Mouse (Mus musculus): Measurements from ENCODE around the gene Ankrd35.
"Not testable (repeated sequence)": the region's sequence is repeated elsewhere in the genome, so short reads cannot be mapped to it uniquely, and the experiment has no call there.

Ankrd35 gene

GRCm38 (mm10) chr3:96669727-96670468, at the start of gene Ankrd35:
Ankrd35 (plus strand) TSS chr3:96670131.
- peak; percentile 69 for DNase-seq

DNA sequence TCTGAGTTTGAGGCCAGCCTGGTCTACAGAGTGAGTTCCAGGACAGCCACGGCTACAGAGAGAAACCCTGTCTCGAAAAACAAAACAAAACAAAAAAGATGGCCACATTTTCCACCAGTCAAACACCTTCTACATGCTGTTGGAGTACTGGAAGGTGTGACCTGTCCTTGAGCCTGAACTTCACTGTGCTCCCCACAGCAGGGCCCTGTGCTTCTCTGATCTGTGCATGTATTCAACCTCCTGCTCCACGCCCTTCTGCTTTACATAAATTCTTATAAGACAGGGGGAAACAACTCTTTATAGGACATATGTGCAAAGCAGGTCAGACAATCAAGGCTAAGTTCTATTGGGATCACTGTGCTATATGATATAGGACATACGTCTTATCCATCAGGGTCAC, 46.7 kb upstream of the Ankrd35 start:
- DNase-seq = no peak

GRCm38 (mm10) chr3:96629729-96630600, 40.0 kb upstream of the Ankrd35 start, which contains the start of gene Rbm8a:
Rbm8a (plus strand) TSS chr3:96629933.
- peak; percentile 95 for DNase-seq

- DNase-seq = no peak
Observed at GRCm38 (mm10) chr3:96632058-96632457, 37.9 kb upstream of the Ankrd35 start.

DNA sequence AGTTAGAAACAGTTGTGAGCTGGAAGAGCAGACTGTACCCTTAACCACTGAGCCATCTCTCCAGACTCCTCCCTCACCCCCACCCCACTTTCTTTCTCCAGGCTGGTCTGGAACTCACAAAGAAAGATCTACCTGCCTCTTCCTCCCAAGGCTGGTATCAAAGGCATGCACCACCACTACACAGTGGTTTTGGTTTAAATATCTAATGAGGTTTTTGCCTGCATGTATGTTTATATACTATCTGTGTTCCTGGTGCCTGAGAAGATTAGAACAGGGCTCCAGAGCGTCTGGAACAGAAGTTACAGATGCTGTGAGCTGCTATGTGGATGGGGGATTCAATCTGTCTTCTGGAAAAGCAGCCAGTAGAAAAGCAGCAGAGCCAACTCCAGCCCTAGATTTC, 35.9 kb upstream of the Ankrd35 start:
- no peak for DNase-seq

DNA sequence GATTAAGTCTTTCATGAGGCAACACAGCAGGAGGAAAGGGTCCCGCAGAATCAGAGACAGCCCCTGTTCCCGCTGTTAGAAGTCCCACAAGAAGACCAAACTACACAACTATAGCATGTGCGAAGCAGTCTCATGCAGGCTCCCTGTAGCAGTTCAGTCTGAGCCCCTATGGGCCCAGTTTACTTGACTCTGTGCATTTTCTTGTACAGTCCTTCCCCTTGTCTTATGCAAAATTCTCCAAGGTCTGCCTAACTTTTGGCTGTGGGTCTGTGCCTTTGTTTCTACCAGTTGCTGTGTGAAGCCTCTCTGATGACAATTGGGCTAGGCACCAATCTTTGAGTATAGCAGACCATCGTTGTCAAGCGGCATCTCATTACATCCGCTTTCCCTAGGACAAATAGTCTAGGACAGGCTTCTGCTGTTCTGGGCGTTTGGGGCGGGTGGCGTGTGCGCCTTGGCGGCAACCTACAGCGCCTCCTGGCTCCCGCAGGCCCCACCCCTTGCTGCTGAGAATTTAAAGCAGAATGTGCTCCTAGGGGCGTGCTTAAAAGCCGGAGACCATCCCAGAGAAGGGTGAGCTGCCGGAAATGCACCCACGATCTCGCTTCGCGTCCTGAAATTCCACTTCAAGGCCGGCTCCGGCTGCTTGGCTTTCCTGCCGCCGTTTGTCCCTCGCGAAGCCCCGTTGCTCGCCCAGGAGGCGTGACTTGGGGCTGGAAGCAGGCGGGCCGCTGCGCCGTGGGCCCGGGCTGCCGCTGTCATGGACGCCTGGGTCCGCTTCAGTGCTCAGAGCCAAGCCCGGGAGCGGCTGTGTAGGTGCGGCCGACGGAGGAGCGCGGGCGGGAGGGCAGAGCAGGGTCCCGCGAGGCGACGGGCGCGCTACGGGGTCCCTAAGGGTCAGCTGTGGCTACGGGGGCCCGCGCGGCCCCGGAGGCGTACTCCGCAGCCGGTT, 34.7 kb upstream of the Ankrd35 start, which contains the start of the genes Pex11b and Gm42957:
TSS of gene Pex11b (plus strand) at position 449 of the 952 bp plus-strand sequence.
TSS of gene Gm42957 (plus strand) at position 547 of the 952 bp plus-strand sequence.
- DNase-seq = peak; percentile 84

DNA sequence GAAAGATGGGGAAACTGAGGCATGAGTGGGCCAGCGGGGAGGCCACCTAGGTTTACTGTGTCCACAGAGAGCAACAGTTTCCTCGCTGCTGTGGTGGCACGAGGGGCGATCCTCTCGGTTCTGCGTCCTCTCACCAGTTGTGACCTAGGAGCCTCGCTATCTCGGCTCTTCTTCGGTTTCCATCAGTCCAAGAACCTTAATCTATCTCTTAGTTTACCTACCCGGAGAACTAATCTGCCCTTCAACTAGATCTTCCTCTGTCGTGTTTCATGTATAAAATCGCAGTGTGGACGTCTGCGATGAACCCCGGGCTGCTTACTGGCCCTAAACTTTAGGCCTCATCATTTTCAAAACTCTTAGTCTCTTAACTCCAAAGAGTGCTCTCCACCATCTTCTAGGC, 34.0 kb upstream of the Ankrd35 start:
- DNase-seq = no peak

GRCm38 (mm10) chr3:96636448-96636847, 33.5 kb upstream of the Ankrd35 start:
- DNase-seq = no peak

GRCm38 (mm10) chr3:96639219-96639618, 30.7 kb upstream of the Ankrd35 start:
- peak; percentile 48 for DNase-seq

GRCm38 (mm10) chr3:96645018-96645649, 24.8 kb upstream of the Ankrd35 start, which contains the start of gene Itga10:
Itga10 (plus strand) TSS chr3:96645584.
- DNase-seq = peak; percentile 45

- no peak for DNase-seq
Observed at GRCm38 (mm10) chr3:96647365-96647764, 22.6 kb upstream of the Ankrd35 start.

DNA sequence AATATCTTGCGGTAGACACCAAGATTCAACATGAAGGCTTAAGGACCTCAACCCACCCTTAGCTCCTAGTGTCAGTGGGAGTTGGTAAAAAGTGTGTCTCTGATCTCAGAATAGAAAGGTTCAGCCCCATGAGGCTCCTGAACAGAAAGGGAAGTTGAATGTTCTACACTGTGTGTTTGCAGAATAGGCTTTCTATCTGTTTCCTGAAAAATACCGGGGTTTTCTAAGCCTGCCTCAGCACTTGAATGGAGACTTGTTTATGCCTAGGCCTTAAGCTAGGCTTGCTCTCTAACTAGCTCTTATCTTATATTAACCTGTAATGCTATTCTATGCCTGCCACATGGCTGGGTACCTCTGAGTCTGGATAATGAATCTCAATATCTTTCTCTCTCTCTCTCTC, 9.0 kb upstream of the Ankrd35 start:
- DNase-seq = no peak

GRCm38 (mm10) chr3:96662731-96663316, 7.1 kb upstream of the Ankrd35 start:
- no peak for DNase-seq

GRCm38 (mm10) chr3:96663432-96664239, 6.3 kb upstream of the Ankrd35 start:
- peak; percentile 86 for DNase-seq

GRCm38 (mm10) chr3:96665732-96666363, 4.1 kb upstream of the Ankrd35 start:
- not testable (repeated sequence) for DNase-seq

- DNase-seq = no peak
Observed at GRCm38 (mm10) chr3:96666916-96667315, 3.0 kb upstream of the Ankrd35 start.

GRCm38 (mm10) chr3:96667316-96667715, 2.6 kb upstream of the Ankrd35 start:
- DNase-seq = no peak

DNA sequence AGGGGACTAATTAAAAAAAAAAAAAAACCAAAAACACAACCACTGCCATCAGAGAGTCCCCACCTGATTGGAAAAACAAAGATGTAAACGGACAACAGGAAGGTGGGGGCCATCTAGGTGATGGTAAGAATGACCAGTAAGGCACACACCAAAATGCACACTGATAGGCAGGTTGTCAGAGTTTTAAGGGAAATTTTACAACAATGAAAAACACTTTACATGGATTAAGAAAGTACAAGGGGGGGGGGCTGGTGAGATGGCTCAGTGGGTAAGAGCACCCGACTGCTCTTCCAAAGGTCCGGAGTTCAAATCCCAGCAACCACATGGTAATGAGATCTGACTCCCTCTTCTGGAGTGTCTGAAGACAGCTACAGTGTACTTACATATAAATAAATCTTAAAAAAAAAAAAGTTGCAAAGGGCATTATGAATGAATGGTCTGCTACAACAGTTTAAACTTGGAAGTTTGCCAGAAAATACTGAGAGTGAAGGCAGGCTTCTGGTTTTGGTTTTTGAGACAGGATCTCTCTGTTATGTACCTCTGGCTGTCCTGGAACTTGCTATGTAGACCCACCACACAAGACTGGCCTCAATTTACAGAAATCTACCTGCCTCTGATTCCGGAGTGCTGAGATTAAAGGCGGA, 1.4 kb upstream of the Ankrd35 start:
- DNase-seq = no peak

DNA sequence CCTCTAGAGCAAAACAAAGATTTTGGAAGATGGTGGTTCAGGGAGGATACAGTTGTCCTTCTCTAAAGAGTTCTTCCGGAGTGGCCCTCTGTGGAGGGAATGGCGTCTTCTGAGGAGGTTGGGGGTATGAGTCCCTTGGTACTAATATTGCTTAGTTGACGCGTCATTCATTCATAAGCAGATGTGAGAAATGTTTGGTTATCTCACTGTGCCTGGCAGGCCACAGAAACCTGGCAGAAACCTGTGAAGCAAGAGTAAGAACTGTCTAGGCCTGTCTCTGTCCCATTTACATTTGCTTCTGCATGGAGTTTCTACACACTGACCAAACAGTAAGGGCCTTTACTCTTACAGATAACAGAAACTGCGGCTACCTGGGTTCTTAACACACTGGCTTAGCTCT, 1.6 kb downstream of the Ankrd35 start:
- no peak for DNase-seq

DNA sequence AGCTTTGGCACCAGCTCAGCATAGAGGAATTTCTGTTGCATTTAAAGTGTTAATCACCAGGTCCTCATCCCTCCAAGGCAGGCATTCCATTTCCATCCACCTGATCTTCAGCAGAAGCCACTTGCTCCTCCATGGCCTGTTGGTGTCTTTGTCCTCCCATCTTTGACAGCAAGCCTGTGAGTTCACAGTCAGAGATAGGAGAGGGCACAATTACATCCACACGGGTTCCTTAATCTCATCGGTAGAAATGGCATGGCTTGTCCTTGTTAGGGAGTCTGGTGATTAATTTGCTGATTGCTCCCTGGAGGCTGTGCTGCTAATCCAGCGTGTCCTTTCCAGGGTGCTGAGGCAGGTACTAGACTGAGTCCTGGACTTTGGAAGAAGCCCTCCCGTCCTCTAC, 3.6 kb downstream of the Ankrd35 start:
- no peak for DNase-seq

Data from right cerebral cortex, postnatal 14 days (tissue).